Mouse (Mus musculus) layer of hippocampus, postnatal 10 days (tissue): ENCODE data around the gene Rbfox3. TPM values are rescaled to one million over a fixed set of nuclear protein-coding genes. Genes with fewer than 3 reads are reported as not detected.

Experiments
- DNase-seq, 2 experiments: peaks; one replicate each; pipeline ENCODE4 v3.0.0; 2021; ENCODE audit warnings: low spot score in 2 of 2
- total RNA-seq, 2 experiments: library from RNA; stranded (reverse); gene quantifications; 2 replicates each; pipeline ENCODE4 v1.2.3; 2021

The Rbfox3 gene
- total RNA-seq, 2 experiments from 2014 or later: 205 to 226 TPM

GRCm38 (mm10) chr11:118881786-118882495, 29.5 kb downstream of the Rbfox3 start:
- DNase-seq: no peak

- no peak for DNase-seq
Measured at GRCm38 (mm10) chr11:118879466-118880150, 31.8 kb downstream of the Rbfox3 start.

GRCm38 (mm10) chr11:118878605-118879245, 32.7 kb downstream of the Rbfox3 start:
- no peak for DNase-seq

GRCm38 (mm10) chr11:118875243-118875897, 36.0 kb downstream of the Rbfox3 start:
- peak in 1 of 2 experiments; percentile 59 for DNase-seq

GRCm38 (mm10) chr11:118874487-118875095, 36.8 kb downstream of the Rbfox3 start:
- DNase-seq: no peak

GRCm38 (mm10) chr11:118874022-118874421, 37.4 kb downstream of the Rbfox3 start:
- DNase-seq: no peak

GRCm38 (mm10) chr11:118871527-118871926, 39.9 kb downstream of the Rbfox3 start:
- no peak for DNase-seq

- no peak for DNase-seq
Measured at GRCm38 (mm10) chr11:118863360-118863759, 48.0 kb downstream of the Rbfox3 start.

GRCm38 (mm10) chr11:118861801-118862431, 49.5 kb downstream of the Rbfox3 start:
- peak in 1 of 2 experiments; percentile 42 for DNase-seq

GRCm38 (mm10) chr11:118861246-118861645, 50.2 kb downstream of the Rbfox3 start:
- no peak for DNase-seq

GRCm38 (mm10) chr11:118860812-118861211, 50.6 kb downstream of the Rbfox3 start:
- DNase-seq: no peak

- DNase-seq: no peak
Measured at GRCm38 (mm10) chr11:118859839-118860238, 51.6 kb downstream of the Rbfox3 start.

GRCm38 (mm10) chr11:118858305-118858704, 53.1 kb downstream of the Rbfox3 start:
- no peak for DNase-seq

- no peak for DNase-seq
Measured at GRCm38 (mm10) chr11:118851391-118851790, 60.0 kb downstream of the Rbfox3 start.

- no peak for DNase-seq
Measured at GRCm38 (mm10) chr11:118847986-118848385, 63.4 kb downstream of the Rbfox3 start.

- no peak for DNase-seq
Measured at GRCm38 (mm10) chr11:118840992-118841391, 70.4 kb downstream of the Rbfox3 start.

- no peak for DNase-seq
Measured at GRCm38 (mm10) chr11:118838167-118838566, 73.2 kb downstream of the Rbfox3 start.

- no peak for DNase-seq
Measured at GRCm38 (mm10) chr11:118836889-118837288, 74.5 kb downstream of the Rbfox3 start.

GRCm38 (mm10) chr11:118832793-118833481, 78.5 kb downstream of the Rbfox3 start:
- no peak for DNase-seq

GRCm38 (mm10) chr11:118831730-118832129, 79.7 kb downstream of the Rbfox3 start:
- no peak for DNase-seq
